Mouse (Mus musculus) layer of hippocampus, postnatal 14 days (tissue): ENCODE data around the gene Blm. TPM values are rescaled to one million over a fixed set of nuclear protein-coding genes. Genes with fewer than 3 reads are reported as not detected.

ENCODE experiments used
- DNase-seq, 2 experiments: peaks; one replicate each; pipeline ENCODE4 v3.0.0; 2021 to 2022; ENCODE audit warnings: low spot score in 2 of 2, mixed read lengths in 1 of 2
- total RNA-seq, 2 experiments: library from RNA; stranded (reverse); gene quantifications; 2 replicates each; pipeline ENCODE4 v1.2.3; 2021

The Blm gene
- total RNA-seq, 2 experiments from 2014 or later: 4.6 to 6.3 TPM

DNA sequence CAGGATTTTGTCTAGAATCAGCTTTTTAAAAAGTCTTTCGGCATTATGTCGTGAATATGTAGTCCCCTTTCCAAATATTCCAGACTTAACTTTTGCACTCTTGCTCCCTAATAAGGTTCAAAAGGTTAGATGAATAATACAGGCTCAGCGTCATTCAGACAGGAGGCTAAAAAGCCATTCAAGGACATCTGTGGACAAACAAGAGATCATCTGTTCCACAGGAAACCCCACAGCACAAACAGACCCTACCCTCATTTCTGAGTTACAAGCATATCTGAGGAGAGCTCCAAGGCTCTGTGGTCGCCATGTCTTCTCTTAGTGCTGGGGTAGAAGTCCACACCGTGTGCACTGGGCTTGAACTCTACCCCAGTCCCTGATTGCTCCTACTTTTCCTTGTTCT, 70.1 kb downstream of the Blm start:
- no peak for DNase-seq

DNA sequence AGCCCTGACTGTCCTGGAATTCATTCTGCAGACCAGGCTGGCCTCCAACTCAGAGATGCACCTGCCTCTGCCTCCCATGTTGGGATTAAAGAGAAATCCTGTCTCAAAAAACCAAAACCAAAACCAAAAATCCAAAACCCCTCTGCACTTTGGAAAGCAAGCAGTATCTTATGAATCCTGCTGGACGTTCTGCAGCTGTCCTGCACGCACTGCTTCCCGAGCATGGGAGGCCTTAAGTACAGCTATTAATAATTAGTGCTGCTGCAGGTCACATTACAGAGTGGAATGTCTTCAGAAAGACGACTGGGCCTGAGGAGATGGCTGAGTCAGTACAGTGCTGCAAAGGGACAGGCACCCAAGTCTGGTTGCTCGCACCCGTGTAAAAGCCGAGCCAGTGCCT, 73.0 kb downstream of the Blm start:
- DNase-seq: no peak

DNA sequence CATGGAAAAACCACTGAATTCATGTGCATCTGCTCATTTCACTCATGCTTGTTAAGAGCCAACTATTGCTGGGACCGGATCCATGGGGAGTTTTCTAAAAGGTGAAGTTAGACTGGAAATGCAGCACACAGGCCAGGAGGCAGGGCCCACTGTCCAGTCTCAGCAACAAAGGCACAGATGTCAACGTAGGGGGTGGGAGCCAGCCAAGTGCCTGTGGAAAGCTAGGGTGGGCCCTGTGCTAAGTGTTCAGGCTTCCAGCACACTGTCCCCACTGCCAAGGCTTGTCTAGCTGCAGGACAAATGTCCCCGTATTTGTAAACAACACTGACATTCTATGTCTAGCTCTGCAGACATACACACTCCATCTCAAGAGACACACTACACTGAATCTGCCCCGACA, 74.0 kb downstream of the Blm start:
- DNase-seq: no peak

DNA sequence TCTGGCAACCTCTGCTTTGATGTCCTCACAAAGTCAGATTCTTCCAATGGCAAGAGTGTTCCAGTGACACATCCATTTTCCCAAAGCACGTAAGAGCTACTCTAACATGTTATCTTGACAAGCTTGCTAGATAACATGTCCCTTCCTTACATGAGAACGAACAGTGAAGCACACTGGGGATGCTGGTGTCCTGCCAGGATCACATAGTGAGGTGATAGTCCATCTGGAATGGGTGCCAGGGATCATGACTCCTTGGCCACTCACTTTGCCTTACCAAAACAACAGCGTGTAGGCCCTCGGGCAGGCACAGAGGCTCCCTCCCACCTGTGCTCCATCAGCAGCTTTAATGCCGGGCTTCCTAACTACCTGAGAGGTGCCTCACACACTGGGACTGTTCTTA, 74.7 kb downstream of the Blm start:
- DNase-seq: no peak

DNA sequence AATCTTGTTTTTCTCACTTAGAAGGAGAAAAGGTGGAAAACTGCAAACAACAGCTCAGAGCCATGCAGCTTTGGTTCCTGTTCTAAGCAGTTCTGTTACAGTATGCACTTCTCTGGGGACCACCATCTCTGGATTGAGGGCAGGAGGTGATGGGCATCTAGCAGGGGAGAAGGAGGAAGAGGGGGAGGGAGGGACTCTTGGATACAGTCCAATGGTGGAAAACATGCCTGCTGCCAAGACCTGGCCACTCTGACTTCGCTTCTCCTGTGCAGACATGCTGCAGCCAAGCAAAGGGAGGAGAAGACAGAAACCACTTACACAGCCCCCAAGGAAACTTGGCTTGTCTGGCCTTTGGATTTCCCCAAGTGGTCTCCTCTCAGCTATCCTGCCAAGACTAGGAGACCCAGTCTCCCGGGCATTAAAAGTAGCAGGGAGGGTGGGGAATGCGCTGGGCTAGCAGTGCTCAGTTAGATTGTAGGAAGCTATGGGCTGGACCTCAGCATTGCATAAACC, 77.0 kb downstream of the Blm start:
- DNase-seq: no peak

DNA sequence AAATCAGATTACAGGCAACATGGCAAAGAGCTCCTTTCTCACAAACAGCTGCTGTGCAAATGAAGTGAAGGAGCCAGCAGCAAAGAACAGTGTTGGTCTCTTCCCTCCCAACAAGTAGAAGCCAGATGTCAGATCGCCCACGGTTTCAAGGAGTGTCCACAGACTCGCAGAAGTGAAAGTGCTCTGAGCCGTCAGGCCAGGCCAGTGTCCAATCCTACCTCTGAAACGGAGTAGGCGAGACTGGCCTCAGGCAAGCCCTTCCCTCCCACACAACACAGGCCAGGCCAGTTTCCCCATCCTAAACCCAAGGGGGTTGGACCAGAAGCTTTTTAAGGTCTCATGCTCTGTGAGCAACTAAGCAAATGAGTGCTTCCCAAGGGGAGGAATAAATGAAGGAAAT, 77.7 kb downstream of the Blm start:
- DNase-seq: no peak

DNA sequence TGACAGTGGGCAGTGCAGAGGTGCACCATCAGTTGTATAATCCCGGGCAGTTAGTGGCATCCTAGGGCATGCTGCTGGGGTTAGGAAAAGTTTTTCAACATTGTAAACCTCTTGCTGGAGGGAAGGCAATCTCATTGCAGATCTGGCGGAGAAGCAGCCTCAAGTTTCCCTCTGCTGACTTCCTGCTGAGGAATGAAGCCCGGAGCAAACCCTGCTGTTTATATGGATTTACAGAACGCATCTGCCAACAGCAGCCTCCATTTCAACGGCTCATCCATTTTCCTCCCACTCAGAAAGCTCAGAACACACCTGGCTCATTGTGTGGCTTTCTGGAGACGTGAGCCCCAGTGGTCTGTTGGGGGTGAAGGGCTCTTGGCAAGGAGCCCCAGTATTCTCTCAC, 78.6 kb downstream of the Blm start:
- no peak for DNase-seq

DNA sequence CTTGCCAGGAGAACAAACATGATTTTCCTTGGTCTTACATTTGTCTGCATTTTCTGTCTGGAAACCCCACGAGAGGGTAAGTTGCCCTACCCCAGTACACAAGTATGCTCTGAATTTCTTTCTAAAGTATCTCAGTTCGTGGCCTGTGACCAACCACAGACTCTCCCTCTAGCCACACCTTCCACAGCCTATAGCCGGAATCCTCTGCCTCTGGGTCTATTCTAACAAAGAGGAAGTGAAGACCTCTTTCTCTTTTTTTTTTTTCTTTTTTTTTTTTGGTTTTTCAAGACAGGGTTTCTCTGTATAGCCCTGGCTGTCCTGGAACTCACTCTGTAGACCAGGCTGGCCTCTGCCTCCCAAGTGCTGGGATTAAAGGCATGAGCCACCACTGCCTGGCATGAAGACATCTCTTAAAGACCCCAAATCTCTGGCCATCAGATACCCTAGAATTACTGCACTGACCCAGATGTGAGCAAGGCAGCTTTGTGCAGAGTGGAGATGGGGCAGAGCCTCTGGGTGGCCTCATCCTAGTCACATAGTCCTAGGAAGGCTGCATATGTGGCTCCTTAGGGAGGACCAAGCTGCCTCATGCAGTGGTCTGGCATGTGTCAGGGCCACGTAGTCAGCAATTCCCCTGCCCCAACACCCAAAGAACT, 79.3 kb downstream of the Blm start:
- DNase-seq: no peak

DNA sequence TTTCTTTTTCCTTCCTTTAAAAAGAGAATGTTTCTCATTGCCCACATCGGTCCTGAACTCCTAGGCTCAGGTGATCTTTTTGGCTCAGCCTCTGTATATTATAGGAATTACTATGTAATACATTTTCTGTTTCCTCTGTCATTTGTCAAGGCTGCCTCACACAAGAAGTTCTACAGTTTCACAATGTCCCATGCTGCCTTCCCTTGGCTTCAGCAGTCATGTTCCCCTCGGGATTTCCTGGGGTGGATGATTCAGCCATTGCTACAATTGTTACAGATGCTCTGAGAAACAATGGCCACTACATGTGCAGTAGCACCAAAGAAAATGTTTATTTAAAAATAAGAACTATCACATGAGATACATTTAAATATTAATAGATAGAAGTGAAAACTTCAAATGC, 80.1 kb downstream of the Blm start:
- DNase-seq: no peak

DNA sequence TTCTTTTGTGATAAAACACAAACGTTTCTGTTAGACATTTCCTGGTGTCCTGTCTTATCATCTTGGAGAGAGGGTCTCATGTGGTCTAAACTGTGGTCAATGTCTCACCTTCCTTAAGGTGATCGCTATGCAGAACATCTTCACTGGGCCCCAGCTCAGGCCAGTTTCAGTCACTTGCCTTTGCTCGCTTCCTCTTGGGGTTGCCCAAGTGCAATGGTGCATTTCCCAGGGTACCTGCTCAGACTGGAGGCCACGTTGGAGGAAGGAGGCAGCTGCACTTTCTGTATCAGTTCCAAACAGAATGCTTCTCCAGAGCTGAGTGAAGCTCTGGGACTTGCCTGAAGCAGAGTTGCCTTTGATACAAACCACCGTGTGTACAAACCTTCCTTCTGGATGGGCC, 80.9 kb downstream of the Blm start:
- no peak for DNase-seq

DNA sequence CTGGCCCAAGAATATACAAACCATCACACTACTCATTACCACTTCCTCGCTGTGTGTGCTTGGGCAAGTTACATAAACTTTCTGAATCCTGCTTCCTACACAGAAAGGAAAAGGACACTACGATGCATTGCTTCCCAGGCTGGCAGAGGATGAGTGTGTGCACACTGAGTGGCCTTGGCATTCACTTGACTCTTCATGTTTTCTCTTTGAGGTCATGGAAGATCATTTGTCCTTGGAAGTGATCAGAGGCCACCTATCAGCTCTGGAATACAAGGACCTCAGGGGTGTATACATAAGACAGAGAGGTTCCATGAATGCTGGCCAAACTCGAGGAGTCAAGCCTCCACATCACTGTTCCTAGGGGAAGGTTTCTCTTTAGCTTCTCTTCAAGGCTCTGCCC, 81.8 kb downstream of the Blm start:
- DNase-seq: no peak

DNA sequence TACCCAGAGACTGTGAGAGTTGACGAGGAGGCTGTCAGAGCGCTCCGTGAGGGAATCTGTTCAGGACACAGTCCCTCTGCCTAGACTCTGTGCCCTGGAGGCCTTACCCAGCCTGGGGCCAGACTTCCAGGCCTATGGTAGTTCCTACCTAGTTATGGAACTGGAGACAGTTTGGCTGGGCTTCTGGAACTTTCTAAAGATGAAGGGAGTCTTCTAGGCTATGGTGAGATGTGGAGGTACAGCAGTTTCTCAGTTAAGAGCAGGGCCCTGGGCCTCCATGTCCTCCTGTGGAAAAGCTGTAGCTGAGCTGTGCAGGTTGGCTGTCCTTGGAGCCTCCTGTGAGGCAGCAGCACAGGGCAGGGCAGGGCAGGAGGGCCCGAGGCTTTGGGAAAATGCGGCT, 82.7 kb downstream of the Blm start:
- DNase-seq: no peak

DNA sequence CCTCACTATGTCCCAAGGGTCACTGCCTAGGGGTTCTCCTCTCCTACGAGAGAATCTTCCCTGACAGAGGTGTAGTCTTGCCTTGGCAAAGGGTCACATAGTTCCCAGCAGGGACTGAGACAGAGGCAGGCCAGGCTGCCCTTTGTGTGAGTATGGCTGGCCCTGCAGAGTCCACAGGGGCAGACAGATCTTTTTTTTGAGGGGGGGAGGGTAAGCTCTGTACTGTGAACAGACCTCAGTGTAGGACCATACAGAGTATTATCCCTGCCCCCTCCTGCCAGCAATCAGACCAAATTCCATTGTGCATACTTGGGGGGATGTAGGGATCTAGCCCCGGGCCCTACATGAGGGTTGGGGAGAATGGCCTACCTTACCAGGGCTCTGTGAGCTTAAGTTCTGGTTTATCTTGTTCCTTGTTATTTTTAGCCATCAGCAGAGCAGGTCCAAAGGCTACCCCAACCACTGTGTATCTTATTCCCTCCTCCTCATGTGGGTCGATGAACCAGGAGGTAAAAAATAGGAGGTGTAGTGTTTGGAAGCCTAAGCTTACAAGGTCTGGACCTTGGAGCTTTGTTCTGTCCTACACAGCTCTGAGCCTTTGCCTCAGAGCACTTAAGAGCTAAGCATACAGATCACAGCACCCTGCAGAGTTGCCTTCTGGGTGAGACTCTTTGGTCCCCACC, 83.2 kb downstream of the Blm start:
- no peak for DNase-seq

DNA sequence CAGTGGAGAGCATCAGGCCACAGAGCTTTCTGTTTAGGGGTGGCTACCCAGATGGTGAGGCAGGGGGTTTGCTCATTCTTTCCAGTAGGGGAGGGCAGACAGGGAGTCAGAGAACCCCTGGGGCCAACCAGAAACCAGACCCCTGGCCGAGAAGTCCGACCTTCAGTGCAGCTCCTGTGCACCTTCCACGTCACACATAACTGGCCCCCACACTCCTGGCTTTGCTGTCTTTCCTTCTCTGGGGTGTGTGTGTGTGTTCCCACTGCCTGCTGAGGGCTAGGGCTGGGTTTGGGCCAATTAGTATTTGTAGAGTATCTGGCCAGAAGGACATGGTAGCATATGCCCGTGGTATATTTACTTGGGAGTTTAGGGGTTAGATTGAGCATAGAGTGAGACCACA, 84.6 kb downstream of the Blm start:
- DNase-seq: no peak

DNA sequence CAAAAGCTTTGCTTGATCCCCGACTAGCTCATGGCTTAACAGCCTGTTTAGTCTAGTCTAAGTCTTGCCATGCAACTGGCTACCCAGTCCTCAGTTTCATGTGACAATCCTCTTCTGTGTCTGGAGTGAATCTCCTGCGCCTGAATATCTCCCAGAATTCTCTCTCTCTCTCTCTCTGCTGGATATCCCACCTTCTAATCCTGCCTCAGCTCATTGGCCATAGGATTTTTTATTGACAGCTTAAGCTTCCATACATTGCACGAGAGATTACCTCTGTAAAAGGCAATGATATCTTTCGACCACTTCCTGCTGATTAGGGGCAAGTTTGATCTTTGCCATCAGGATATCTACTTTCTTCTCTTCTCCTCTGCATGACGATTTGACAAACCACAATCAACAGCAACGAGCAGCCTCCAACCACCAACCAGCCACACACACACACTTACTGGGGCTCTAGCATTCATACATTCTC, 85.3 kb downstream of the Blm start:
- DNase-seq: no peak

DNA sequence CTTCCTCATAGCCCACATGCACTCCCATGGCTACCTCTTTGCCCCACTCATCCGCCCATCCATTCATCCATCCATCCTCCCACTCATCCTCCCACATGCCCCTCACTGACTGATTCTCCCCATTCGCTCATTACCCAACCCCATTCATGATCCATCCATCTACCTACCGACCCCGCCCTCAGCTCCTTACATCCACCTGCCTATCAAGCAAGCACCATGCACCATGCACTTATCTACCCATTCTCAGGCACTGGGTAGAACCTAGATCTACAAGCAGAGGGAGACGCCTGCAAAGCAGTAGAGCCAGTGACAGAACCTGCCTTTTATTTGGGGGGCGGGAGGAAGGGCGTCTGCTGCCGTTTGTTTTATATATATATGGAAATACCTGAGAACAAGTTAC, 87.6 kb downstream of the Blm start:
- DNase-seq: no peak

DNA sequence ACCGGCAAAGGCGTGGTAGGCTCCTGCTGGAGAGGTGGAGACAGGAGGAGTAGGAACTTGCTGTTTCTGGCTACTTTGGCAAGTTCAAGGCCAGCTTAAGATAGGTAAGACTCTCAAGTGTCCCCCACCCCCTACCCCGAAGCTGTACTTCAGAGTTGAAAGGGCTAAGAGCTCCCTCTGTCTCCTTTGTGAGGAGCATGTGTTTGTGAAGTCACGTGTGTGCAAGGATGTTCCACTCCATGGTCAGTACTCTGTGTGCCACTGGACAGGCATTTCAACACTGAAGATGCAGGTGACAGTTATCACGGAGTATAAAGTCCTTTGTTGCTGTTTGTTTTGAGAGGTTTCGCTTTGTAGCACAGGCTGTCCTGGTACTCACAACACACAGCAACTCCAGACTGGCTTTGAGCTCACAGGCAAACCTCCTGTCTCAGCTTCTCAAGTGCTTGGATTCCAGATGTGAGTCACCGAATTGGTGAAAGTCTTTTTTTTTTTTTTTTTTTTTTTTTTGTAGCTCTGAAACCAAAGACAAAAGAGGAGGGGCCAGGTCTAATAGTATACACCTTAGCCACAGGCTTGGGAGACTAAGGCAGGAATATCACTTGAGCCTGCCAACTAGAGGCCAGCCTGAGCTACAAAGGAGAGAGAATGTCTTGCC, 88.6 kb downstream of the Blm start:
- DNase-seq: no peak

DNA sequence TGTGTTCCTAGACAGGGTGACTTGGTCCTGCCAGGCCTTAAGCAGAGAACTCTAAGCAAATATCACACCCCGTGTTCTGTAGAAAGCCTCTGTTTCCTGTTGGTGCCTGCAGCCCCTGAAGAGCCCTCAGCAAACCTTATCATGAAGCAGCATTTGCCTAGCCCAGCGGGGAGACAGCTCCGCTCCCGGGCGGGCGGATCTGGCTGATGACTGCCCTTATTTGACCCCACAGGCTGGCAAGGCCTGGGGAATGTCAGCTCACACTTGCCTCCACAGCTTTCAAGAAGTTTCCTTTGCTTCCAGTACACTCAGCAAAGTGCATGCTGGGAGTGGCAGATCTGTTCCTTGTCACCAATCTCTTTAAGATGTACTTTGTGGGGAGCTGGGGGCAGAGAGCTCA, 89.4 kb downstream of the Blm start:
- no peak for DNase-seq

DNA sequence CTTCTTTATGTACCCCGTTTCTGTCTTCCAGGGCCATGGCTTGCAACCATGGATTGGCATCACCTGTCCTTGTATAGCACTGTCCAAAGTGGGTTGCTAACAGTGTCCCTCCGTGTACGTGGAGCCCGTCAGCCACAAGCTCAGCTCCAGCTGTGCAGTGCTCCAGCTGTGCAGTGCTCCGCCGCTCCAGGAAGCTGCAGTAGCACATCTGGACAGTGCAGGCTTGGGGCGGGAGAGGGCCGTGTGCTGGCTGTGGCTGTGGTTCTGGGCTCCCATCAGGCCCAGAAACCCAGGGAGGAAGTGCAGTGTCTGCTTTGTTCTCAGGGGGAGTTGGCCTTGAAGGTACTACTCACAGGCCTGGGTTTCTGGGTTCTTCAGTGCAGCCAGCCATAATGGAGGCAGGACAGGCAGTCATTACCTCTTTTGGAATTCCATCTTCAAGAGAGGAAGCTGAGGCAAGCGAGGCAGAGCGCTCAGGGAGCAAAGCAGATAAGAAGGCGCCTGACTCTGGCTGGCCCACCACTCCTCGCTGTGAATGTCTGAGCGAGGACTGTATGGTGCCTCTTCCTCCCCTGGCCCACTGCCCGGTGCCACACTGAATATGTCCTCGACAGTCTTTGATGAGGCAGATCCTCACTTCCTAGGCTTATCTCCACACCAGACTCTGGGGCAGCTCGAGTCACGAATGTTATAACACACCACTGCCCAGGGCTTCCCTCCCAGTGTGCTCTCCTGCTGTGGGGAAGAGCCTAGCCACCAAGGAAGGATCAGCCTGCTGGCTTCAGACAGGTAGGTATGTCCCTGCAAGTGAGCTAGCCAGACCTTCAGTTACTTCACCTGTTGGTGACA, 90.3 kb downstream of the Blm start:
- no peak for DNase-seq

DNA sequence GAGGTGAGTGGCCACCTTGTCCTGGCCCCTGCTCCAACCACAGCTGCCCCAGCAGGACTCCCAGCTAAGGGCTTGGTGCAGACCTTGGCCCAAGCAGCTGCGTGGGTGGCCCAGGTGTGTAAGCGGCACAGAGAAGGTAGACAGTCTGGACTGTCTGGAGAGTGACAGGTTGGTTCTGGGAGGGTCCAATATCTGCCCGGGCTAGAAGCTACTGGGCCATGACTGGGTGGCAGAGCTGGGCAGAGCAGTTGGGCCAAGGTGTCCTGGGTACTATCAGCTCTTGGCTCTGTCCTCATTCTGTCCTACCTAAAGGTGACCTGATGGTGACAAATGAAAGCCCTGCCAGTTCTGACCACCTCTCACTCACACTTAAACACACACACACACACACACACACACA, 91.8 kb downstream of the Blm start:
- no peak for DNase-seq
